Mouse (Mus musculus): ENCODE data around the gene Sult6b1. TPM values are rescaled to one million over a fixed set of nuclear protein-coding genes. Genes with fewer than 3 reads are reported as not detected.

The Sult6b1 gene
- total RNA-seq, 1 experiment = 7.9 TPM

DNA sequence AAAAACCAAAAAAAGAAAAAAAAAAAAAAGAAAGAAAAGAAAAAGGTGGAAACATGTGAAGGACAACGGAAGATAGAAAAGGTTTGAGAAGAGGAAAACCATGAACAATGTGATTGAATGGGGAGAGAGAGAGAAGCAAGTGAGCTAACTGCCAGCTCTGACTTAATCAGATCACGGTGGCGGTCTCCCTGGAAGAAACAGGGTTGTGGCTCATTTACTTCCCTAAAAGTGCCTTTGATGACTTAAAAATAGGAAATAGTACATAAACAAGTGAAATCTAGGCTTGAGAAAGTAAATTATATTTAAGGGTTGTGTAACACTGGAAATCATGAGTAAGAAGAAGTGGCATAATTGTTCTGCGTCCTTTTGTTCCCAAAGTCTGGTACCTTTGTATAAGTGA, 32.1 kb upstream of the Sult6b1 start:
- H3K9me3 ChIP-seq (ENCODE audit: control insufficient read depth, insufficient read depth, low read depth, low read length) = no peaks in the 10 kb centered on the region
- no peak for DNase-seq (ENCODE audit: low read depth, low spot score)
- H3K9ac ChIP-seq (ENCODE audit: insufficient read depth, low read depth, low read length, poor library complexity, severe bottlenecking) = no peak overlapping the region
- no peak for TF ChIP-seq HCFC1 (IDR thresholded peaks at IDR 0.05; ENCODE audit: borderline replicate concordance, insufficient read depth, low read length)
- TF ChIP-seq ZC3H11A (IDR thresholded peaks at IDR 0.05; ENCODE audit: borderline replicate concordance, low read depth, low read length) = no peak
- no peak for TF ChIP-seq ZNF384 (IDR thresholded peaks at IDR 0.05; ENCODE audit: low read depth, low read length)
- no peak for TF ChIP-seq CHD2 (IDR thresholded peaks at IDR 0.05; ENCODE audit: low read depth, low read length)
- no peak for TF ChIP-seq MAFK (IDR thresholded peaks at IDR 0.05; ENCODE audit: insufficient read depth, low read depth, low read length)
- H3K36me3 ChIP-seq (ENCODE audit: control insufficient read depth, insufficient read depth, low read length, poor library complexity, severe bottlenecking) = peaks cover 10% of the 10 kb centered on the region
- no peak overlapping the region for H3K4me3 ChIP-seq (ENCODE audit: insufficient read depth in 1 of 2, low read depth in 1 of 2, low read length in 2 of 2, poor library complexity in 1 of 2, severe bottlenecking in 1 of 2)
- no peak overlapping the region for H3K27ac ChIP-seq (ENCODE audit: insufficient read depth, low read depth, low read length, poor library complexity, severe bottlenecking)
- H3K4me1 ChIP-seq (ENCODE audit: control insufficient read depth in 2 of 2, insufficient read depth in 2 of 2, low read length in 2 of 2, poor library complexity in 1 of 2) = peaks cover 0 to 2% of the 10 kb centered on the region in 2 experiments; a peak in 1 of 4 replicates
- in situ Hi-C loops (cut with MboI; ENCODE audit: low sequenced_read_pairs in 2 of 2, unreplicated experiment in 2 of 2) = no loop called here

DNA sequence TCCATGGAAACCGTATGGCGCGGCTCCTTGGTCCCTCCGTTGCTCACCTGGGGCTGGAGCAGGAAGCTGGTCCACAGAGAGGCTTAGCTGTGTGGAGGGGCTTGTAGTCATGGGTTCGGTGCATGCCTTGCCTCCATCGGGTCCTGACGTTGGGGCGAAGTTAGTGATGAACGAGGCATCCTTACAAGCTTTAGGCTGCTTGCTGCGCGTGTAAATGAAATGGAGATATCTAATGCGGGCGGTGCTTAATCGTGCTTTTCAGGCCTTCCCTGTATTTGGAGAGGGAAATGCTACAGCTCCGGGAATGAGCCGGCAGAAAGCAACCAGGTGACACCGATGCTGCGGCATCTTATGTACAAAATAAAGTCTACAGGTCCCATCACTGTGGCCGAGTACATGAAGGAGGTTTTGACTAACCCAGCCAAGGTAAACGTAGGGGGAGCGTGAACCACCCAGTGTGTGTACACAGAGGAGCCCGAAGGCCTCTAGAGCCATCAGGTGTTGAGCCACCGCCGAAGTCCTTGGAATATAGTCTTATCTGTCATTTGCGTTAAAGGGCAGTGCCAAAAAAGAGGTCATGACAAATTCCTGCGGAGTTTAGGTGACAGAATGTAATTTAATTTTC, 30.5 kb upstream of the Sult6b1 start:
- DNase-seq (ENCODE audit: low read depth, low spot score) = no peak
- Histone ChIP-seq H3K9me3 (ENCODE audit: control insufficient read depth, insufficient read depth, low read depth, low read length) (no peaks in the 10 kb centered on the region), H3K36me3 (ENCODE audit: control insufficient read depth, insufficient read depth, low read length, poor library complexity, severe bottlenecking) (peaks cover 18% of the 10 kb centered on the region), H3K4me1 (ENCODE audit: control insufficient read depth in 2 of 2, insufficient read depth in 2 of 2, low read length in 2 of 2, poor library complexity in 1 of 2) (peaks cover 0 to 2% of the 10 kb centered on the region in 2 experiments; a peak in 1 of 4 replicates), H3K4me3 (ENCODE audit: insufficient read depth in 1 of 2, low read depth in 1 of 2, low read length in 2 of 2, poor library complexity in 1 of 2, severe bottlenecking in 1 of 2) (peak overlapping the region; percentile 92 to 93), H3K9ac (ENCODE audit: insufficient read depth, low read depth, low read length, poor library complexity, severe bottlenecking) (peak overlapping the region; percentile 56), H3K27ac (ENCODE audit: insufficient read depth, low read depth, low read length, poor library complexity, severe bottlenecking) (no peak overlapping the region)
- TF ChIP-seq HCFC1 (IDR thresholded peaks at IDR 0.05; ENCODE audit: borderline replicate concordance, insufficient read depth, low read length) = no peak
- no peak for TF ChIP-seq CHD2 (IDR thresholded peaks at IDR 0.05; ENCODE audit: low read depth, low read length)
- no peak for TF ChIP-seq ZNF384 (IDR thresholded peaks at IDR 0.05; ENCODE audit: low read depth, low read length)
- TF ChIP-seq MAFK (IDR thresholded peaks at IDR 0.05; ENCODE audit: insufficient read depth, low read depth, low read length) = no peak
- TF ChIP-seq ZC3H11A (IDR thresholded peaks at IDR 0.05; ENCODE audit: borderline replicate concordance, low read depth, low read length) = no peak
- in situ Hi-C loops (cut with MboI; ENCODE audit: low sequenced_read_pairs in 2 of 2, unreplicated experiment in 2 of 2) = no loop called here

DNA sequence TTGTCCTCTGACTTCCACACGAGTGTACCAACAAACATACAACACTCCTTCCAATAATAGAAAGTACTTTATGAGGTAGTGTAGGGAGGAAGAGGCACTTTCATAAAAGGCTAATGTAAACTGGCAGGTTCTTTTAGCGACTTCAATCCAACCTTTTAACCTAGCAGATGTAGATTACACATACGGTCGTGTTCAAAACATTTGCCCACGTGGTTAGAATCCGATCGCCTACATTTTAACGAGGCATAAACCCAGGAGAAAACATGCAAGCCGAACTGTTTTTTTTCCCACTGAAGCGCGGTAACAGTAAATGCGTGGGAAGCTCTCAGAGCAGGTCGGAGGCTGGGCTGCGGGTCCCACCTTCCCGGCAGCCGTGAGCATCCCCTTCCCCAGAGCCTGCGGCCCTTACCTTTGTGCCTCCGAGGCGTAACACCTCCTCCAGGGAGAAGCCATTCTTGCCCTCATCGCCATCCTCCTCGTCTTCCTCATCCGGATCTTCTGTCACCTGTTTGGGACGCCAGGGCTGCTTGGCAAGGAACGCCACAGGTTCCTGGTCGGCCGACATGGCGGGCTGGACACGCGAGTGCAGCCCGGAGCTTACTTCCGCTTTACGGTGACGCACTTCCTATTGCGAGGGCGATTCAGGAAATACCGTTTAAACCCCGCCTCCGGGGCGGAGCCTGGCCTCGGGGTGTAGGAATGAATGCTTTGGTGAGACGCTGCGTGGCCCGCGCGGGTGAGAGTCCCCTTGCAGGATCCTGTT, 29.9 kb upstream of the Sult6b1 start, which contains the start of the genes Cebpz and Ndufaf7:
Gene Cebpz, minus strand, starts transcription at position 601 of the 763 bp plus-strand sequence.
Gene Ndufaf7, plus strand, starts transcription at position 671 of the 763 bp plus-strand sequence.
- Histone ChIP-seq H3K4me3 (ENCODE audit: insufficient read depth in 1 of 2, low read depth in 1 of 2, low read length in 2 of 2, poor library complexity in 1 of 2, severe bottlenecking in 1 of 2) (peak within 1 kb of the TSS; percentile 92 to 93), H3K9me3 (ENCODE audit: control insufficient read depth, insufficient read depth, low read depth, low read length) (no peaks in the 10 kb centered on the region), H3K4me1 (ENCODE audit: control insufficient read depth in 2 of 2, insufficient read depth in 2 of 2, low read length in 2 of 2, poor library complexity in 1 of 2) (peaks cover 0 to 2% of the 10 kb centered on the region in 2 experiments; a peak in 1 of 4 replicates), H3K36me3 (ENCODE audit: control insufficient read depth, insufficient read depth, low read length, poor library complexity, severe bottlenecking) (peaks cover 24% of the 10 kb centered on the region), H3K27ac (ENCODE audit: insufficient read depth, low read depth, low read length, poor library complexity, severe bottlenecking) (no peak within 1 kb of the TSS), H3K9ac (ENCODE audit: insufficient read depth, low read depth, low read length, poor library complexity, severe bottlenecking) (peak within 1 kb of the TSS; percentile 92)
- no peak for TF ChIP-seq MAFK (IDR thresholded peaks at IDR 0.05; ENCODE audit: insufficient read depth, low read depth, low read length)
- TF ChIP-seq HCFC1 (IDR thresholded peaks at IDR 0.05; ENCODE audit: borderline replicate concordance, insufficient read depth, low read length) = peak; percentile 82
- in situ Hi-C loops (cut with MboI; ENCODE audit: low sequenced_read_pairs in 2 of 2, unreplicated experiment in 2 of 2) = no loop called here
- DNase-seq (ENCODE audit: low read depth, low spot score) = peak; percentile 100

DNA sequence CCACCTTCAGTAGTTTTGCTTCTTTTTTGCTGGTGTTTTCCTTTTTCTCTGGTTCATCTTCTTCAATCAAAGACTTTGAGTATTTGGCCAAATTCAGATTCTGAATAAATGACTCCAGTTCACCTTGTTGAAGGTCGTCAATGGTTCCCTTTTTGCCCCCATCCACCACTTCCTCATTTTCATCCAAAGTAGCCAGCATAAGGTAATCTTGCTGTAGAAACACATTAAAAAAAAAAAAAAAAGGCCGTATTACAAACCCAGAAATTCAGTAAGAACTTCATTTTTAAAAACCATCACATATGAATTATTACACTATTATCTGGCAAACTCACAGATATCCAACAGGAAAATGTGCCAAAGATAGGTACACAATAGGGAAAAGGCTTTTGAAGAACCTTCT, 29.1 kb upstream of the Sult6b1 start:
- Histone ChIP-seq H3K27ac (ENCODE audit: insufficient read depth, low read depth, low read length, poor library complexity, severe bottlenecking) (no peak overlapping the region), H3K4me3 (ENCODE audit: insufficient read depth in 1 of 2, low read depth in 1 of 2, low read length in 2 of 2, poor library complexity in 1 of 2, severe bottlenecking in 1 of 2) (peak overlapping the region; percentile 92 to 93), H3K4me1 (ENCODE audit: control insufficient read depth in 2 of 2, insufficient read depth in 2 of 2, low read length in 2 of 2, poor library complexity in 1 of 2) (peaks cover 0 to 2% of the 10 kb centered on the region in 2 experiments; a peak in 1 of 4 replicates), H3K36me3 (ENCODE audit: control insufficient read depth, insufficient read depth, low read length, poor library complexity, severe bottlenecking) (peaks cover 30% of the 10 kb centered on the region), H3K9me3 (ENCODE audit: control insufficient read depth, insufficient read depth, low read depth, low read length) (no peaks in the 10 kb centered on the region), H3K9ac (ENCODE audit: insufficient read depth, low read depth, low read length, poor library complexity, severe bottlenecking) (peak overlapping the region; percentile 92; the same call in 1 of the 2 replicates)
- no peak for TF ChIP-seq HCFC1 (IDR thresholded peaks at IDR 0.05; ENCODE audit: borderline replicate concordance, insufficient read depth, low read length)
- no peak for TF ChIP-seq ZC3H11A (IDR thresholded peaks at IDR 0.05; ENCODE audit: borderline replicate concordance, low read depth, low read length)
- TF ChIP-seq ZNF384 (IDR thresholded peaks at IDR 0.05; ENCODE audit: low read depth, low read length) = no peak
- TF ChIP-seq CHD2 (IDR thresholded peaks at IDR 0.05; ENCODE audit: low read depth, low read length) = no peak
- TF ChIP-seq MAFK (IDR thresholded peaks at IDR 0.05; ENCODE audit: insufficient read depth, low read depth, low read length) = no peak
- DNase-seq (ENCODE audit: low read depth, low spot score) = no peak
- in situ Hi-C loops (cut with MboI; ENCODE audit: low sequenced_read_pairs in 2 of 2, unreplicated experiment in 2 of 2) = no loop called here
